Mouse (Mus musculus) testis, adult 2 months (tissue): ENCODE measurements around the gene Grin2b.

Source experiments
- CTCF ChIP-seq: fragments of 200-500 bp; IDR thresholded peaks from 2 replicates; pipeline ENCODE4 v1.5.1; 2012; ENCODE audit warnings: low read depth, mild to moderate bottlenecking, inconsistent platforms, low read length, moderate library complexity; ENCODE audit not compliant: control insufficient read depth, insufficient read depth, insufficient replicate concordance
- POLR2A ChIP-seq: fragments of 200-500 bp; IDR thresholded peaks from 2 replicates; pipeline ENCODE4 v1.6.1; 2012; ENCODE audit warnings: low read depth, mild to moderate bottlenecking, inconsistent platforms, low read length, moderate library complexity; ENCODE audit not compliant: control insufficient read depth

- TF ChIP-seq POLR2A: no peak
- no peak for TF ChIP-seq CTCF
Observed at GRCm38 (mm10) chr6:135961766-135962165, 211.5 kb downstream of the Grin2b start.
